Mouse (Mus musculus) R1 (cell line): ENCODE data around the gene Slc39a2.
"Not testable (repeated sequence)": the region's sequence is repeated elsewhere in the genome, so short reads cannot be mapped to it uniquely, and the experiment has no call there.

Experiments
- DNase-seq: peaks from one replicate; pipeline ENCODE4 v3.0.0-alpha.2; 2018; ENCODE audit warnings: low read depth, low spot score

Gene Slc39a2

GRCm38 (mm10) chr14:51892191-51892939, at the start of gene Slc39a2:
TSS of gene Slc39a2 (plus strand) at chr14:51892889.
- peak; percentile 66 for DNase-seq

GRCm38 (mm10) chr14:51843882-51844281, 48.8 kb upstream of the Slc39a2 start:
- no peak for DNase-seq

GRCm38 (mm10) chr14:51846566-51846965, 46.1 kb upstream of the Slc39a2 start:
- no peak for DNase-seq

- DNase-seq: not testable (repeated sequence)
Observed at GRCm38 (mm10) chr14:51851006-51851405, 41.7 kb upstream of the Slc39a2 start.

- DNase-seq: no peak
Observed at GRCm38 (mm10) chr14:51853399-51853798, 39.3 kb upstream of the Slc39a2 start, which contains the start of gene Ear6. TSS of gene Ear6 (plus strand) at chr14:51853699.

- DNase-seq: not testable (repeated sequence)
Observed at GRCm38 (mm10) chr14:51855280-51855679, 37.4 kb upstream of the Slc39a2 start.

- DNase-seq: peak; percentile 1
Observed at GRCm38 (mm10) chr14:51863603-51864002, 29.1 kb upstream of the Slc39a2 start.

- peak; percentile 0 for DNase-seq
Observed at GRCm38 (mm10) chr14:51870756-51871155, 21.9 kb upstream of the Slc39a2 start.

- DNase-seq: peak; percentile 0
Observed at GRCm38 (mm10) chr14:51871741-51872140, 20.9 kb upstream of the Slc39a2 start.

GRCm38 (mm10) chr14:51877517-51877916, 15.2 kb upstream of the Slc39a2 start:
- DNase-seq: no peak

GRCm38 (mm10) chr14:51883527-51884030, 9.1 kb upstream of the Slc39a2 start:
- DNase-seq: peak; percentile 94

GRCm38 (mm10) chr14:51884031-51884544, 8.6 kb upstream of the Slc39a2 start:
- peak; percentile 58 for DNase-seq

GRCm38 (mm10) chr14:51884598-51885331, 7.9 kb upstream of the Slc39a2 start, which contains the start of gene Mettl17:
TSS of gene Mettl17 (plus strand) at chr14:51884842.
- DNase-seq: peak; percentile 99

- DNase-seq: peak; percentile 73
Observed at GRCm38 (mm10) chr14:51886051-51886450, 6.6 kb upstream of the Slc39a2 start.

- DNase-seq: no peak
Observed at GRCm38 (mm10) chr14:51889833-51890232, 2.9 kb upstream of the Slc39a2 start.

- peak; percentile 68 for DNase-seq
Observed at GRCm38 (mm10) chr14:51893094-51893794, 555 bp downstream of the Slc39a2 start.

- no peak for DNase-seq
Observed at GRCm38 (mm10) chr14:51893809-51894208, 1.1 kb downstream of the Slc39a2 start.

GRCm38 (mm10) chr14:51895071-51895470, 2.4 kb downstream of the Slc39a2 start:
- DNase-seq: no peak

- DNase-seq: no peak
Observed at GRCm38 (mm10) chr14:51896019-51896418, 3.3 kb downstream of the Slc39a2 start.

GRCm38 (mm10) chr14:51896539-51897170, 4.0 kb downstream of the Slc39a2 start:
- DNase-seq: no peak

GRCm38 (mm10) chr14:51899351-51899750, 6.7 kb downstream of the Slc39a2 start:
- DNase-seq: peak; percentile 1
